Mouse (Mus musculus) spleen, postnatal 14 days (tissue): Measurements from ENCODE around the gene Llgl2.

Experiments used
- DNase-seq, 2 experiments: peaks; one replicate each; pipeline ENCODE4 v3.0.0; 2021 to 2022; ENCODE audit warnings: low spot score in 2 of 2

The Llgl2 gene

DNA sequence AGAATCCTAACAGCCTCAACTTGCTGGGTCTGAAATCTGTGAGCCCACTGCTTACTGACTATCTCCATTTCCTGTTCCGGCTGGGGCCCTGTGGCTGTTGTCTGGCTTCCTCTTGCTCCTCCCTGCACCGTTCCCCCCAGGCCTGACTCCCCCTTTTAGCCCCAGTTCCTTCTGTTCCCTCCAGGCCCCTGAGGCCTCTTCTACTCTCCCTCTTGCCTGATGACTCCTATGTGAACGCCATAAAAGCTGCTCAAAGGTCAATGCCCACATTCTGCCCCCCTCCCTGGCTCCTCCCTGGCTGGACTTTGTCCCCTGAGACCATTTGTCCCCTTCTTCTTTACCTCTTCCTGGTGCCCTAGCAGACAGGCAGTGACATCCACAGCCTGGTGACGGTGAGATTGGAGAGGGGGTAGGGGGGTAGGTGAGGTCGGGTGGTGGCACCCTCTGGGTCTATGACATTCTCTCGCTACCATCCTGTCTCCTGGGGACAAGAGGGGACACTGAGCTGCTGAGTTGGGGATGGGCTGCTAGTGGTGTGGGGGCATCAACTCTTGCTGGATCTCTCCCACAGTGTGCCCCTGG lies 53.4 kb downstream of the Llgl2 start:
- DNase-seq: no peak

DNA sequence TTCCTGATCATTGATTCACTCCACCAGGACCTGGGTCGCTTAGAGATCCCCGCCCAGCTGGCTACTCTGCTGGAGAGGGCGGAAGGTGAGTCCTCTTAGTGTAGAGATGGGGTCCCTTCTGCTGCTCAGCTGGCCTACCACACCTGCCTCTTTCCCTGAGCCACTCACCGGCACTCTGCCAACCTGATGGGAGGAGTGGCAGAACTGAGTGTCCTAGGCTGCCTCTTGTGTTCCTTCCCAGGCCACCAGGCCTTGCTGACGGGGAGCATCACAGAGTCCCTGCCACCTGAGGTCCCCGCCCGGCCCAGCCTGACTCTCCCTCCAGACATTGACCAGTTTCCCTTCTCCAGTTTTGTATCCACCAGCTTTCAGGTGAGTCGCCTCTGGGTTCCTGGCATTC lies 54.2 kb downstream of the Llgl2 start:
- no peak for DNase-seq

DNA sequence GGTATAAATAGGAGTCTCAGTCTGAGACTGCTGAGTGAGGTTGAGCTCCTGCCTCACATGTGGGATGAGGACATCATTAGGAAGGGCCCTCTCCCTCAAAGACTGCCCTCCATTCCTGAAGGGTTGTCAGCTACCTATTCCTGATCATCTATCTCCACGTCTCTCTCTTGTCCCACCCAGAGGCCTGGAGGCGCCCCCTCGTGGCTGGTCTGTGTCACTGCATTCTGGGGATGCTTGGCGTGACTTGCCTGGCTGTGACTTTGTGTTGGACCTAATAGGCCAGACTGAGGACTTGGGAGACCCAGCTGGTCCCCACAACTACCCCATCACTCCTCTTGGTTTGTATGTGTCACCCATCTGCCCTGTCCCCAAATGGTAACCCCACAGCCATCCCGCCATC lies 57.2 kb downstream of the Llgl2 start:
- peak in 1 of 2 experiments; percentile 61 for DNase-seq

DNA sequence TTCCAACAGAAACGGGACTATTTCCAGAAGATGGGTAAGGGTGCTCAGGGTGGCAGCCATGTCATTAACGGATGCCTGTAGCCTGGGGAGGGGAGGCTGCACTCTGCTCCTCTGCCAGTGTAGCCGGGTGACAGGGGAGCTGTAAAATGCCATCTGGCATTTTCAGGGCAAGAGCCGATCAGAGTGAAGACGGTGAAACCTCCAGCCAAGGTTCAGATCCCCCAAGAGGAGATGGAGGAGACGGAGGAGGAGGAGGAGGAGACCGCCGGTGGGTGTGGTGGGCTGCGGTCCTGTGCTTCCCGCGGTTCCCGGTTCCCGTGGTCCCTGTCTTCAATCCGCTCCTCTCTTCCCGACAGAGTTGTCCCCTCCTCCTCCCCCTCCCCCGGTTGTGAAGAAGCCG lies 59.4 kb downstream of the Llgl2 start:
- DNase-seq: no peak

DNA sequence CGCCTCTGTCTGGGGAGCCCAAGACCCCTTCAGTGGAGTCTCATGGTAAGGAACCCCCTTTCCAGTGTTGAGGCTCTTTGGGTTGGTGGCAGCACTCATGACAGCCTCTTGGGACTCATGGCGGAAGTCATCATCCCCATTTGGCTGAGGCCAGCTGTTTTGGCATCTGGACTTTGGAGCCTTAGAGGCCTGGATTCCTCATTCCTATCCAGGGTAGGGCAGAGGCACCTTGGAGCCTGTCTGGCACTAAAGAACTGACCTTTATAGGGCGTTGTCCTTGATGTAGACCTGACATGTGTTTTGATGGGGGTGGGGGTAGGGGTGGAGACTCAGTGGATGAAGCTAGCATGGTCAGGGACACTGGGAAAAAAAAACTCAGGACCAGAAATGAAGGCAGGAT lies 60.5 kb downstream of the Llgl2 start:
- no peak for DNase-seq

DNA sequence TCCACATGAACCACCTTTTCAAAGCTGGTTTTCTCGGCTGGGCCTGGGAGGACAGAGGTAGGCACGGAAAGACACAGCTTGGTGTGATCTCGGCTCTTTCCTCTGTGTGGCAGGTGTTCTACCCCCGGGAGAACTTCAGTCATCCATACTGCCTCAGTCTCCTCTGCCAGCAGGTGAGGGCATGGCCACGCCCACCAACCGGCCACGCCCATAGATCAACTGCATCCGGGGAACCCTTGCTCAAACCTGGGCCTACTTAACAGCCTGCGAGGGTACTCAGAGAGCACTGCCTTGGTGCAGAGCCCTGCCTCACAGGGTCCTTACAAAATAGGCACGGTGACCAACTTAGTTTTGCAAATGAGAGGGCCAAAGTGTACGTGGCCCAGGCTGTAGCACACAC lies 61.4 kb downstream of the Llgl2 start:
- no peak for DNase-seq

DNA sequence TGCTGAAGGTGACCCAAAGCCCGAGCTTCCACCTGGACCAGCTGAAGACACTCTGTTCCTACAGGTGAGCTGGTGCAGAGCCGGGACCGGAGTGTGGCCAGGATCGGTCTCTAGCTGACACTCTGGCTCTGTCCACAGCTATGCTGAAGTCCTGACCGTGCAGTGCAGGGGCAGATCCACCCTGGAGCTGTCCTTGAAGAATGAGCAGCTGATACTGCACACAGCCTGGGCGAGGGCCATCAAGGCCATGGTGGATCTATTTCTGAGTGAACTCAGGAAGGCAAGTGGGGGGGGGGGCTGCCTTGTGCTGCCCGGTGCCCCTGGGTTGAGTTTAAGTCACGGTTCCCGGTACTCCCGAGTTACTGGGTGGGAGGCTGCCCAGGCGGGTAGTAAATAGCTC lies 62.6 kb downstream of the Llgl2 start:
- DNase-seq: no peak

DNA sequence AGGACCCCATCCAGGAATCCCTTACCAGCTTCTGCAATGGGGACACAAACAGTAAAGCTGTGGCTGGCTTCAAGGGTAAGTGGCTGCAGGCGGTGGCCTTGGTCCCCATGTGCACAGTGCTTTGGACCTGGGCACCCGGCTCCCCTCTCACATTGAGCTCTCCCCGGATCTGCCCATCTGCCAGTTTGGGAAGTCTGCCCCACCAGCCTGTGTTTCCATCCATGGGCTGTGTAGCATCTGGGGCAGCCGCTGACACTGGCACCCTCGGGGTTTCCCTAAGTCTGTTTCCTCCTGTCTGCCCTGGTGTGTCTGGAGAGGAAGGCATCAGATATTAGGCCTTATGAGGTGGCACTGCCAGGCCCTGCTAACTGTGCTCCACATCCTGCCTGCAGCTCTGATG lies 64.2 kb downstream of the Llgl2 start:
- DNase-seq: no peak

DNA sequence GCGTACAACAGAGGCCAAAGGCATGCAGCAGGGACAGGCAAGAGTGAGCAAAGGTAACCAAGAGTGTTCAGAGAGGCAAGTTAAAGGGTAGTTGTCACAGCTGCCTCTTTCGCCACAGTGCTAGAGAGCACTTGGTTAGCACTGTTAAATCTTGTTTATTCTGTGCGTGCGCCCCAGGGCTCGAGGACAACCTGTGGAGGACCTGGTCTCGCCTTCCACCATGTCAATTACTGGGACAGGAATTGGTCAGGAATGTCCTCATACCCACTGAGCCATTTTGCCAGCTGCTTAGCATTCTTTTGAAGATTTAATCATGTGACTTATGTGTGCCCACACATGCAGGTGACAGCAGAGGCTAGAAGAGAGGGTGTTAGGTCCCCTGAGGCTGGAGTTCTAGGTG lies 65.3 kb downstream of the Llgl2 start:
- no peak for DNase-seq

DNA sequence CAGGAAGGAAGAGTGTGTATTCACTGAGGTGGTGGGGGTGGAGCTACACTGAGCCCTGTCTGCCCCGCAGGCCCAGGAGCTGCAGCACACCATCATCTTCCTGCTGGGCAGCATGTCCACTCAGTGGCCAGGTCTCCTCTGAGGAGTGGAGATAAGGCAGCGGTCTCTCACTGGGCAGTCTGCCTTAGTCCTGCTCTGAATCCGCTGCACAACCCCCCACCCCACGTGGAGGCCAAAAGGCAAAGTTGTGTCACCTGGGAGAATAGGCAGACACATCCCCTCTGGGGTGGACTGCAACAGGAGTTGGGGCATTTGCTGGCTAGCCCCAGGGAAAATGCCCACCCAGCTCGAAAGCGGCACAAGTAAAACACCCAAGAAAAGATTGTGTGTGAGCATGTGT lies 68.4 kb downstream of the Llgl2 start:
- DNase-seq: no peak

DNA sequence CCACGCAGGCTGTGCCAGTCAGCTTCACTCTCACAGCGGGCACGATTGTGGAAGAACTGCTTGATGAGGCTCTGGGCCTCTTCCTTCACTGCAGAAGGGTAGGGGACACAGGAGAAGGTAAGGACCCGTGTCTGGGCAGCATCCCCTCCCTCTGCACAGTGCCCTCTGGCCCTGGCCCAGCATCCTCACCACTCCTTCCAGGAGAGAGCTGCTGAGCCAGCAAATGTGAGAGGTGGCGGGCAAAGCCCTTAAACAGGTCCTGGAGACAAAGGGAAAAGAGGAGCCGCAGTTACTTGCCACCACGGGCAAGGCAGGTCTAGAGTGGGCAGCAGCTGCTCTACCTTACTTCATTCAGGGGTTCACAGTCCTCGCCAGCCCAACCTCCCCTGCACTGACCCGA lies 69.2 kb downstream of the Llgl2 start:
- DNase-seq: no peak

DNA sequence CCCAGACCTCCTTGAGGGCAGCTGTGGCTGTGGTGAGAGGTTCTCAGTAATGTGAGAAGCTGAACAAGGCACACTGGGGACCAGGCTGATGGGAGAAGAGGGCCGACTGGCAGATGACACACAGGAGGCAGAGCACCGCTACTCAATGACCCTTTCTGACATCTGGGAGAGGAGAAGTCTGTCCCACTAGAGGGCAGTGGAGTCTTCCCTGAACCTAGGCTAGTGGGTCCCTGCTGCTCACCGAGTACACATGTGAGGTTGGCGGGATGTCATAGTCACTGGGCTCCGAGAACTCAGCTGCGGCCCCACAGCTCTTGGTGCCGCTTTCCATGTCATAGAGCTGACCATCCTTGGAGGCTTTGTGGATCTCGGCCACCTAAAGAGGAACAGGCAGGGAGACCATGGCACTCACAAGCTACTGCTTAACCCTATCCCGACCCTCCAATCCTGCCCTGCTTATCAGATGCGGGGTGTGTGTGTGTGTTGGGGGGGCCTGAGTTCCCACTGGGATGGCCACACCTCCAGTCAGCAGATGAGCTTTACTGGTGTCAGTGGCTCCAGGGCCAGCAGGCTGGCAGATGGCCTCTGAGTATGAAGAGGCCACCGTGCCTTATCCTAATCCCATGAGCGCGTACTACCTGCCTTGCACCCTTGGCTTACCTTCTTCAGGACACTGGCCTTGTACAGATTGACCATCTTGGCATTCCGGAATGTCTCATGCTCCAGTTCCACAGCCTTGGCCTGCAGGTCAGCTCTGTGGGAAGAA lies 71.1 kb downstream of the Llgl2 start:
- DNase-seq: peak in 1 of 2 experiments; percentile 22

DNA sequence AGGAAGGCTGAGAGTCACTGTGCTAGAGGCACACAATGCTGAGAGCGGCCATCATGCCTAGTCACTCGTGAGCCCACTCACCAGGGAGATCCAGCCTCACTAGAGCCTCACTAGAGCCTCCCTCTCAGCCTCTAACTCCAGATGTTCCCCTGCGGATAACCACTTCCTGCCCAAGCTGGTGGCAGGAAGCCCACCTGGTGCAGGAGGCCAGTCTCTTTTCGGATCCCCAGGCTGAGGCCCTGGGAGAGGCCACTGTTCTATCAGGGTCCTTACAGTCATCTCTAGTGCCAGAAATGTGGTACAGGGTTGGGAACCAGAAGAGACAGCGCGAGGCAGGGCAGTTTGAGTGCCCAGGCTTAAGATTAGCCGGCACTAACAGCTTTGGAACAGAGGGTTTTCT lies 74.6 kb downstream of the Llgl2 start:
- DNase-seq: no peak

DNA sequence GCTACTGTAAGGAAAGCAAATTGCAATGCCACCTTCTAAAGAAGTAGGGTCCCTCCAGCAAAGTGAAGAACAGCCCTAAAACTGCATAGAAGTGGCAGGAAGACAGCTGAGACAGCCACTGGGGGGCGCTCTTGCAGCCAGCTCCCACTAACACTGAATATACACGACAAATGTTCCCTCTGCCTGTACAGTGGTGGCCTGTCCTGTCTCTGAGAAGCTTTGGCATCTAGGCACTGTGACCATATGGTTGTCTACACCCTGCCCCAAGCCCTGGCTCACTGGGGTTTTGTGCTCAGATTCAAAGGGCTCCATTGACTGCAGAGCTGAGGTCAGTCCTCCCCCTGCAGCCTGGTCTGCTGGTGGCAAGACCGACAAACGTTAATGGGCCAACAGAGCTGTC lies 75.0 kb downstream of the Llgl2 start:
- peak; percentile 61 to 75 for DNase-seq

DNA sequence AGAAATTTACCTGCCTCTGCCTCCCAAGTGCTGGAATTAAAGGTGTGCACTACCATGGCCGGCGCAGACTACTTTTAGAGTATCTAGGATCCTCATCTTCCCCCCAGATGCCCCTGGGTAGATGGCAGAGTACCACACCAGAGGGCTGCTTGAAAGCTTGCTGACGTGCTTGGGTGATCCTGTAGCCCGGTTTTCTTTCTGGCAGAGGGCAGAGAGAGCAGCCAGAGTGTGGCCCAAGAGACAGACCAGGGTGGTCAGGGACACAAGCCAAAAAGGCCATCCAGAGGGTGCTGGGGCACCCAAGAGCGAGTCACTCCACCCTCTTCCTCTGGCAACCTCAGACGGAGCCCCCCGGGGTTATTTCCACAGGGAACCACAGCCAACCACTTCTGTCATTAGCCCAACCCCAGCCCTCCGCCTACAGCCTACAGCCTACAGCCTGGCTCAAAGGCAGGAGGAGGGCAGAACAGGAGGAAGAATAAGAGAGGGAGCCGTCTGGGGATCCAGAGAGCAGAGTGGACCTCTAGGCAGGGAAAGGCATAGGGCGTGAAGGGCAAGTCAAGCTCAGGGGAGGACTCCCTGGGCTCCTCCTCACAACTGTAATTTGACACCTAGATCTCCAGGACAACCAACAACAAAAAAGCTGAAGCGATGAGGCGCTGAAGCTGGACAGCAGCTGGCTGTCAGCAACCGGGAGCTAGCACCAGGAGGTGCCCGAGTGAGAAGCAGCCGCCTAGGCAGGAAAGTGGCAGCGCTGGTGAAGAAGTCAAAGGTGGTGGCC lies 75.8 kb downstream of the Llgl2 start, which contains the start of gene Smim5:
Smim5 (plus strand) TSS at position 481 of the 781 bp plus-strand sequence.
- DNase-seq: peak; percentile 41 to 45

DNA sequence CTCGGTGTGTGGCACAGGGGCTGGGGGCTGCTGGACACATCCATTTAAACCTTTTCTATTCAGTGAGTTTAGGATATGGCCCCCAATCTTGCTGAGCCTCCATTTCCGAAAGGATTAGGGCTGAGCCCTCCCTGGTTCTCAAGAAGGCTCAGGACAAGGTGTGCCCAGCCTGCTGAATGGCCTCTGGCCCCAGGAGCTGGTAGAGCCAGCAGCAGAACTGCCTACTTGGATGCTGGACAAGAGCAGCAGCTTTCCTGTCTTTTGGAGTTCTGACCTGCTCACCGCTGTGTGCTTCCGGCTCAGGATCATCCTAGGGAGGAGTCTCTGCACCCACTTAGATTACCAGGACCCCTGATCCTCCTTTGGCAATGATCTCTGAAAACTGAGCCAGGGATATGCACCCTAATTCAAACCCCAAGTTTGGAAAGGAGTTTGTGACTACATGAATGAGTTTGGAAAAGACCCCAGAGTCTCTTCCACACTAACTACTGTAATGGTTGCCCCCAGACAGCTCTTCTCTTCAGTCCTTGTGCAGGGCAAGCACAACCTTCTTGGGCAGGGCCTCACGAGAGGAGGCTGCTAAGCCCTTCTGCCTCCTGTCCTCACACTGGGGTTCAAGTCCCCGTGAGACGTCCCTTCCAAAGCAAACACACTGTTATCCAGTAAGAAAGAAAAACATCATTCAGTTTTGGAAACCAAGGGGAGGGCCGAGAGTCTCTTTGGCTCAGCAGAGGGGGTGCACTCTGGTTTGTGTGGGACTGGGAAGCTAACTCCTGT lies 76.9 kb downstream of the Llgl2 start:
- DNase-seq: no peak

DNA sequence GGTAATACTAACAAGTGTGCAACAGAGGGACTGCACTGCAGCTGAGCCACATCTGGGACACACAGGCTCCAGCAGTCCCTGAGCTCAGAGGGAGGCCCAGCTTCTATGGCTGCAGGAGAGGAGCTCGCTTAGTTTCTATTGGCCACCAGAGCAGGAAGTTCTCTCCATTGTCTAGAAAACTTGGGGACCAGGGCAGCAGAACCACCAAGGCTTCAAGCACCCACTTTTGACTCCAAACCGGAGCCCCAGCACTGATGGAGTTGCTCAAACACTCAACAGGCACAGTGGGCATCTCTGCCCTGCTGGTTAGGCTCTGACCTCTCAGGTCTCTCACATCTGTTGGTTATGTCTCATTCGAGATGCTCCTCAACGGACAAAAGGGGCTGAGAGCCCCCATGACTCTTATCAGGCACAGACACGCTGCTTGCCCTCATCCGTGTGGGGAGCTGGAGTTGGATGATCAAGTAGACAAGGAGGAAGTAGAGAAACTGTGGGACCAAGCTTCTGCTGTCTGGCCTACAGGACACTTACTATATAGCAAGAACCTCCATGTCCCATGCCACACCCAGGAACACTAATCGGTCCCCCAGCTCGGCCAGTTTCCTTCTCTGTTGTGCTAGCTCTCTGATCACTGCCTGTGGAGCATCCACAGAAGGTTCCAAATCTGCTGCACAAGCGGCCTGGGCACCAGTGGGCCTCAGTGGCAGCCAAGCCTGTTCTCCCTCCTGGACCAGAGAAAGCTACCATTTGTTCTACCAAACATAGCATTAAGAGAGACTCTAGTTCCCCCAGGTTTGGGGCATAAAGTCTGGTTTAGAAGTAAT lies 77.7 kb downstream of the Llgl2 start:
- peak in 1 of 2 experiments; percentile 28 for DNase-seq

DNA sequence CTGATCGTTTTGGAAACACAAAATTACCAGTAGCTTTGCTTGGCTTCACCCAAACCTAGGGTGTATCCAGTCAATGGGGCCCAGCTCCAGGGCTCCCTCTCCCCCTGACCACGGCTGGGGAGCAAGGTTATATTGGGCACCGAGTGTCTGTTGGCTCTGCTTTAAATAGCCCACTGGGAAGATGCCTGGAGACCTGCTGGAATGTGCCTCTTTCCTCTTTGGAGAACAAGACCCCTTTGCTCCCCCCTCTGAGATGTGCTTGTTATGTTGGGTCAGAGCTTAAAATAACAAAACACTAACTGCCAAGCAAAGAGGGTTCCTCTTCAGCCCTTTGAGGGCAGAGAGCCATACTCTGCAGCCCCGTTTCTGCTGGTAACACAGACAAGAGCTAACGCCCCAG lies 78.3 kb downstream of the Llgl2 start:
- DNase-seq: no peak

DNA sequence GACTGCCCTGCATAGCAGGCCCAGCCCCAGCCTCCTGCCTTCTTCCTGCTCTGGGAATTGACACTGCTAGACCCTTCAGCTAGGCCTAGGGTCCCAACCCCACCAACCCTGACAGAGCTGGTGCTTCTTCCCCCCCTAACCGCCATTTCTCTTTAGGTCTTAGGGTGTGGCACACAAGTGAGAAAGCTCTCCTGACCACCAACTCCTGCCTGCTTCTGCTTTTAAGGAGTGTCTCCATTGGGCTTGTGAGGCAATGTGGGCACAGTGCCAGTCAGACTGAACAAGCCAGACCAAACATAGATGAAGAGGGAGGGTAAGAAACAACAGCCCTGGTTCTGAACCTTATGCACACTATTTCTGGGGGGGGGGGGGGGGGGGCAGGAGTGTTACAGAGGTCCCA lies 79.0 kb downstream of the Llgl2 start:
- peak; percentile 49 to 65 for DNase-seq

DNA sequence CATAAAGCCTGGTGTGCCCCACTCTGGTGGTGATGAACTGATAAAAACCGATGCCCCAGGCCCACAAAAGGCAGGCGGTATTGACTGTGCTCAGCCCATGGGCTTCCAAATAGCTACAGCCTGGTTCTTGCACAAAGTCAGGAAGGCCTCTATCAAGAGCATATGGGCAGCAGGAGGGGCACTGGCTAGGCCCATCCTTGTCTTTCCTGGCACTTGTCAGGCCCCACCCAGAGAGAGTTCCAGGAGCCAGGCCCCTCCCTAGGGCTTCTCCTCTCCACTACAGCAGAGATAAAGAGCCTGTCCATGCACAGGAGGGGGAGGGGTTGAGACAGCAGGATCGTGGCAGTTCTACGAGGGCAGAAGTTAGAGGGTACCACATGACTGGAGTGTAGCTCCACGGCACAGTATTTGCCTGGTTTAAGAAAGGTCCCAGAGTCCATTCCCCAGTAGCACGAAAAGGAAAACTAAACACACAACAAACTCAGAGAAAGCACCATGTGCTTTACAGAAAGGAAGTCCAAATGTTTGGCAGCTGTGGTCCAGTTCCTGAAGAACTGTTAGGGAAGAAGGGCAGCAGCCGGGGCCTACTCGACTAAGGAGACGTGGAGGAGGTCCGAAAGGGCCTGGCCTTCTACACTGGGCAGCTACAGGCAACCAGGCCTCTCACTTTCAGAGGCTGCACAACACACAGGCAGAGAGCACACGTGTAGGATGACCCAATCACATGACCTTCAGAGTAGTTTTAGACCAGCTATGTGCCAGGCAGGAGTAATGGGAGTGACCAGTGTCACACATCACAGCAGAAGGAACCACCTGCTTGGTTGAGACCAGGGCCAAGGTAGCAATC lies 79.8 kb downstream of the Llgl2 start:
- peak; percentile 55 to 61 for DNase-seq
